Mouse (Mus musculus): ENCODE results near the gene Fam155a. TPM values are rescaled to one million over a fixed set of nuclear protein-coding genes. Genes with fewer than 3 reads are reported as not detected.

Fam155a gene
- polyA plus RNA-seq, 1 experiment from 2014 or later = 0.93 TPM

DNA sequence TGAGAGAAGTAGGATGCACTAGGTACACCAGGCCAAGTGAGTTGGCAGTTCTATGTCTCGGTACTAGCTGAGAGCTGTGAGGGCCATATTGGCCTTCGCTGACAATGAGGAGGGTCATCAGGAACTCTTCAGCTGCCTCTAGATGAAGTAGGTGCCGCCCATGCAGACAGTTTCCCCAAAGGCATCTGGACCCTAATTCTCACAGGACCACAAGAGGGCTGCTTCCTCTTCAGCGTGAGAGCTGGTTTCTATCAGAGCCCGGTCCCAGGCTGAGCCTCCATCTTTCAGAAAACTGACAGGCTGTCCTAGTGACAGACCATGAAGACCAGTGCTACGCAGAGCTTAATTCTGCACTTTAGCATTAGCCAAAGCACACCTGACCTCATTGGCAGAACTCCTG, 364.8 kb downstream of the Fam155a start:
- 84% methylated on average over 6 of the region's 6 CpGs for WGBS
- Histone ChIP-seq H3K4me2 (replicated peaks; ENCODE audit: low read depth) (no peak overlapping the region), H3K9me3 (ENCODE audit: control insufficient read depth, low read length) (no peaks in the 10 kb centered on the region), H3K4me1 (replicated peaks; ENCODE audit: control insufficient read depth, insufficient read depth) (no peaks in the 10 kb centered on the region), H3K36me3 (ENCODE audit: control insufficient read depth, insufficient read depth, low read length) (no peaks in the 10 kb centered on the region), H3K9ac (ENCODE audit: low read length) (no peak overlapping the region), H3K4me3 (ENCODE audit: low read depth, low read length) (no peak overlapping the region), H3K27ac (replicated peaks) (no peak overlapping the region), H3K27me3 (ENCODE audit: control insufficient read depth, insufficient read depth, low read length) (no peaks in the 10 kb centered on the region)
- ATAC-seq (ENCODE audit: low FRiP score, low TSS enrichment) (no peak), DNase-seq (ENCODE audit: low spot score) (no peak)
- TF ChIP-seq EP300 (optimal IDR thresholded peaks at IDR 0.05) (no peak), CTCF (IDR thresholded peaks at IDR 0.05; ENCODE audit: low read depth) (no peak)

DNA sequence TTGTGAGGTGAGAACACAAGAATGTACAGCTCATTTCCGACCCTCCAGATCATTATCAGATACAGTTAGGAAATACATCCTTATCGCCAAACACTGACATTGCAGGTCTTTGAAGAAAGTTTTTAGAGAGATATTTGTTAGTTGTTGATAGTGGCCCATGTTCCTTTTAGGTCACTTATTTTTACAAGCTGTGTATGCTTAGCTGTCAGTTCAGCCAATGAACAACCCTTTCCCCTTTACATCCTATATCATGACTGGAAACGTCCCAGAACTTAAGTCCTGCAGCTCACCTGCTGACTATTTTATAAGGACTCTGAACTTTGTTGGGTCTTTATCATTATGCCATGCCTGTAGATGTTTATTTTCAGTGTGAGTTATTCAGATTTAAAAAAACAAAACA, 366.3 kb downstream of the Fam155a start:
- ATAC-seq (ENCODE audit: low FRiP score, low TSS enrichment) (no peak), DNase-seq (ENCODE audit: low spot score) (no peak)
- H3K4me1 ChIP-seq (replicated peaks; ENCODE audit: control insufficient read depth, insufficient read depth) = no peaks in the 10 kb centered on the region
- no peak overlapping the region for H3K4me2 ChIP-seq (replicated peaks; ENCODE audit: low read depth)
- no peak overlapping the region for H3K27ac ChIP-seq (replicated peaks)
- H3K36me3 ChIP-seq (ENCODE audit: control insufficient read depth, insufficient read depth, low read length) = no peaks in the 10 kb centered on the region
- H3K27me3 ChIP-seq (ENCODE audit: control insufficient read depth, insufficient read depth, low read length) = no peaks in the 10 kb centered on the region
- no peak overlapping the region for H3K4me3 ChIP-seq (ENCODE audit: low read depth, low read length)
- H3K9ac ChIP-seq (ENCODE audit: low read length) = no peak overlapping the region
- WGBS = 59% methylated on average over 3 of the region's 3 CpGs
- no peak for TF ChIP-seq CTCF (IDR thresholded peaks at IDR 0.05; ENCODE audit: low read depth)
- TF ChIP-seq EP300 (optimal IDR thresholded peaks at IDR 0.05) = no peak
- no peaks in the 10 kb centered on the region for H3K9me3 ChIP-seq (ENCODE audit: control insufficient read depth, low read length)

DNA sequence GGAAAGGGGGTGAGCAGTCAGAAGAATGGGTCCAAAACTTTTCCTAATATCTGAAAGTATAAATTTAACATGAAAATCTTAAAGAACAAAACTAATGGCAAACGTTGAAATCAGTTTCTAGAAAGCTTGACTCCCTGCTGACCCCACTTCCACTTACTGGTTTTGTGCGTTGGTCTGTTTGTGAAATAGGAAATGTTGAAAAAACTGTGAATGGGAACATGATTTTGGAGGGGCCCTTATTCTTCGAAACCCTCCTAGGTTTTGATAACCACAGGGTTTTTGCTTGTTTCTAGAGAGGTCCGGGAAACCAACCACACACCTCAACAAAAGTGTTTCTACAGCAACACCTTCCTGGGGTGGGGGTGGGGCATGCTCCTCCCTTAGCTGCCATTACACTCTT, 368.6 kb downstream of the Fam155a start:
- TF ChIP-seq CTCF (IDR thresholded peaks at IDR 0.05; ENCODE audit: low read depth) (no peak), EP300 (optimal IDR thresholded peaks at IDR 0.05) (no peak)
- Histone ChIP-seq H3K36me3 (ENCODE audit: control insufficient read depth, insufficient read depth, low read length) (no peaks in the 10 kb centered on the region), H3K9ac (ENCODE audit: low read length) (no peak overlapping the region), H3K4me2 (replicated peaks; ENCODE audit: low read depth) (no peak overlapping the region), H3K4me1 (replicated peaks; ENCODE audit: control insufficient read depth, insufficient read depth) (no peaks in the 10 kb centered on the region), H3K27me3 (ENCODE audit: control insufficient read depth, insufficient read depth, low read length) (no peaks in the 10 kb centered on the region), H3K27ac (replicated peaks) (no peak overlapping the region), H3K9me3 (ENCODE audit: control insufficient read depth, low read length) (no peaks in the 10 kb centered on the region), H3K4me3 (ENCODE audit: low read depth, low read length) (no peak overlapping the region)
- DNase-seq (ENCODE audit: low spot score) (no peak), ATAC-seq (ENCODE audit: low FRiP score, low TSS enrichment) (no peak)
- WGBS = 51% methylated on average over 4 of the region's 4 CpGs

DNA sequence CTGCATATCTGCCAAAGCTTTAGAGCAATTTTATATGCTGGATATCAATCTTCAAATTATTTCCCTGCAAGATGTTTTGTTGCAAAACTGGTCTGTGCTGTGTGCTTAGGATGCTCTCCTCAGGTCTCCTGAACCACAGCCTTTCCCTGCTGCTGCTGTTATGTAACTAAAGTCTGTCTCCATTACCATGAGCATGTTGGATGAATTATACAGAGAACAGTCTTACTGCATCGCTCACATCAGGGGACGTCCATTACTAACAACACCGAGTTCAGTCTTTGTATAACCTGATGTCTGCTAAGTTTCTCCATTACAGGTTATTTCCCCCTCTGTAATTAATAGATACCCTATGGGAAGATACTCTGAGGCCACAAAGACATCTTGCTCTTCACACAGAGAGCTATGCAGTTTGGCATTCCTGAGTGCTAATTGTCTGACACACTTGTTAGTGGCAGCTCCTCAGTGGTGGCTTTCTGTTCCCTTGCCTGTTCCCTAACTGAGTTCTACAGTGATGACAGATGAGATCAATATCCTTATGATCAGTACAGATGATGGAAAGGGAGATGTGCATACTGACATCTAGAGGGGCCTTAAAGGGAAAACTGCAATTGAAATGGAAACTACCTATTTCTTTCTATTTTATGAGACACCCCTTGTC, 372.2 kb downstream of the Fam155a start:
- DNase-seq (ENCODE audit: low spot score) (no peak), ATAC-seq (ENCODE audit: low FRiP score, low TSS enrichment) (no peak)
- Histone ChIP-seq H3K9ac (ENCODE audit: low read length) (no peak overlapping the region), H3K27me3 (ENCODE audit: control insufficient read depth, insufficient read depth, low read length) (no peaks in the 10 kb centered on the region), H3K4me1 (replicated peaks; ENCODE audit: control insufficient read depth, insufficient read depth) (no peaks in the 10 kb centered on the region), H3K4me2 (replicated peaks; ENCODE audit: low read depth) (no peak overlapping the region), H3K4me3 (ENCODE audit: low read depth, low read length) (no peak overlapping the region), H3K27ac (replicated peaks) (no peak overlapping the region), H3K9me3 (ENCODE audit: control insufficient read depth, low read length) (no peaks in the 10 kb centered on the region), H3K36me3 (ENCODE audit: control insufficient read depth, insufficient read depth, low read length) (no peaks in the 10 kb centered on the region)
- 83% methylated on average over 3 of the region's 3 CpGs for WGBS
- TF ChIP-seq CTCF (IDR thresholded peaks at IDR 0.05; ENCODE audit: low read depth) (no peak), EP300 (optimal IDR thresholded peaks at IDR 0.05) (no peak)

DNA sequence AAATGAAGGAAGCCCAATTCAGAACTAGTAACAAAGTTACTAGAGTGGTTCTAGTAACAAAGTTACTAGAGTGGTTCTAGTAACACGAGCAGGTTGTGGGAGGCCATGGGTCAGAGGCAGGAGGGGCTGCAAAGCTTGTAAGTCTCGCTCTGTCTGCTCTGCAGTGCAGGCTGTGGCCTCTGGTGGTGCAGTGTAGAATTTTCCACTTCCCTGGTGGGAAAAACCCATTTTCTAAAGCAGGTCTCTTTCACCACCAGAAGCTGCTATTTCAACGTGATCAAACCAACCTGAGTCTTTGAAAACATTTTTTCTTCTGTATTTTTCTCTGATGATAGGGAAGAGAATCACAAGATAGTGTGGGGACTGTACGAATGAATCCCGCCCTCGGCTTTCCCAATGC, 372.9 kb downstream of the Fam155a start:
- Histone ChIP-seq H3K9me3 (ENCODE audit: control insufficient read depth, low read length) (no peaks in the 10 kb centered on the region), H3K27ac (replicated peaks) (no peak overlapping the region), H3K4me2 (replicated peaks; ENCODE audit: low read depth) (no peak overlapping the region), H3K36me3 (ENCODE audit: control insufficient read depth, insufficient read depth, low read length) (no peaks in the 10 kb centered on the region), H3K4me3 (ENCODE audit: low read depth, low read length) (no peak overlapping the region), H3K4me1 (replicated peaks; ENCODE audit: control insufficient read depth, insufficient read depth) (no peaks in the 10 kb centered on the region), H3K9ac (ENCODE audit: low read length) (no peak overlapping the region), H3K27me3 (ENCODE audit: control insufficient read depth, insufficient read depth, low read length) (no peaks in the 10 kb centered on the region)
- ATAC-seq (ENCODE audit: low FRiP score, low TSS enrichment) (no peak), DNase-seq (ENCODE audit: low spot score) (no peak)
- TF ChIP-seq EP300 (optimal IDR thresholded peaks at IDR 0.05) (no peak), CTCF (IDR thresholded peaks at IDR 0.05; ENCODE audit: low read depth) (no peak)
- 53% methylated on average over 6 of the region's 6 CpGs for WGBS

DNA sequence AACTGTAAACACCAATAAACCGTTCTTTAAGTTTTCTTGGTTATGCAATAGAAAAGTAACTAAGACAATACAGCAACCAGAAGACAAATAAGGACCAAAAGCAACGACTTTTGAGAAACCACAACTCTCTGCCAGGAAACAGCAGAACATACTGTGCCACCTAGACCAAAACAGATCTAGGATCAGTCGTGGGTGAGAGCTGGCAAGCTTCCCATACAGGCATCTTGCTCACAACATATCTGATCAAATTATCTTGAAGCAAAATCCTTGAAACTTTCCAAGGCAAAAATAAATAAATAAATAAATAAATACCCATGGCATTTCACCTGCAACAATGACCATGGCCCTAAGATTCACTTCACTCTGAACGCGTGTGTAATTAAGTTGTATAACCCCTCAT, 376.3 kb downstream of the Fam155a start:
- WGBS = 80% methylated on average over 5 of the region's 5 CpGs

More for the DNA sequence above, 376.3 kb downstream of the Fam155a start:
- no peaks in the 10 kb centered on the region for H3K4me1 ChIP-seq (replicated peaks; ENCODE audit: control insufficient read depth, insufficient read depth)
- no peaks in the 10 kb centered on the region for H3K27me3 ChIP-seq (ENCODE audit: control insufficient read depth, insufficient read depth, low read length)
- H3K4me3 ChIP-seq (ENCODE audit: low read depth, low read length) = no peak overlapping the region
- TF ChIP-seq EP300 (optimal IDR thresholded peaks at IDR 0.05) (no peak), CTCF (IDR thresholded peaks at IDR 0.05; ENCODE audit: low read depth) (no peak)
- no peak for ATAC-seq (ENCODE audit: low FRiP score, low TSS enrichment)
- no peak for DNase-seq (ENCODE audit: low spot score)
- H3K27ac ChIP-seq (replicated peaks) = no peak overlapping the region
- no peak overlapping the region for H3K9ac ChIP-seq (ENCODE audit: low read length)
- H3K4me2 ChIP-seq (replicated peaks; ENCODE audit: low read depth) = no peak overlapping the region
- no peaks in the 10 kb centered on the region for H3K9me3 ChIP-seq (ENCODE audit: control insufficient read depth, low read length)
- H3K36me3 ChIP-seq (ENCODE audit: control insufficient read depth, insufficient read depth, low read length) = no peaks in the 10 kb centered on the region

Data from stomach, postnatal 0 days (tissue).